Mouse (Mus musculus): Measurements from ENCODE around the gene Crtc2. TPM values are rescaled to one million over a fixed set of nuclear protein-coding genes. Genes with fewer than 3 reads are reported as not detected.
"Not testable (repeated sequence)": the region's sequence is repeated elsewhere in the genome, so short reads cannot be mapped to it uniquely, and the experiment has no call there.

Crtc2 gene
- total RNA-seq, 2 experiments from 2014 or later, result 39.5 to 43.6 TPM

- Histone ChIP-seq H3K4me3 (no peak overlapping the region), H3K27ac (no peak overlapping the region)
- intact Hi-C loops (cut with DNase I), result no loop called here
- DNase-seq (ENCODE audit: extremely low spot score in 1 of 2, low spot score in 2 of 2), result no peak
- no peak for TF ChIP-seq CTCF (IDR thresholded peaks at IDR 0.05)
Observed at GRCm38 (mm10) chr3:90272170-90272569, 18.2 kb downstream of the Crtc2 start.

GRCm38 (mm10) chr3:90273855-90274254 is 19.9 kb downstream of the Crtc2 start:
- DNase-seq (ENCODE audit: extremely low spot score in 1 of 2, low spot score in 2 of 2), result no peak
- intact Hi-C loops (cut with DNase I), result no loop called here
- Histone ChIP-seq H3K4me3 (no peak overlapping the region), H3K27ac (no peak overlapping the region)
- TF ChIP-seq CTCF (IDR thresholded peaks at IDR 0.05), result no peak

GRCm38 (mm10) chr3:90275286-90275685 is 21.3 kb downstream of the Crtc2 start:
- TF ChIP-seq CTCF (IDR thresholded peaks at IDR 0.05), result no peak
- intact Hi-C loops (cut with DNase I), result no loop called here
- Histone ChIP-seq H3K27ac (no peak overlapping the region), H3K4me3 (no peak overlapping the region)
- DNase-seq (ENCODE audit: extremely low spot score in 1 of 2, low spot score in 2 of 2), result no peak

DNA sequence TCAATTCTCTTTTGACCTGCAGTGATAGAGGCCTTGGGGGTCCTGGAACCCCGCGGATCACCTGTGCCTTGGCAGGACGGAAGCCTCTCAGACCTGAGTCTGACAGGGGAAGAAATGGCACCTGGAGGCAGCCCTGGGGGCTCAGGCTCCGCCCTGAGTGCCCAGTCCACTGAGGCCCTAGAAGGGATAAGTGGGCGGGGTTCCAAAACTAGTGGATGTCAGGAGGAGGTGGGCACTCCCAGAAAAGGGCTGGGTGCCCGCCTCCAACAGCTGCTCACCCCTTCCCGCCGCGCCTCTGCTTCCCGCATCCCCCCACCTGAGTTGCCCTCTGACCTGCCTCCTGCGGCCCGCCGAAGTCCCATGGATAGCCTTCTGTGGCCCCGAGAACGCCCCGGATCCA is 22.9 kb downstream of the Crtc2 start:
- TF ChIP-seq CTCF (IDR thresholded peaks at IDR 0.05), result no peak
- intact Hi-C loops (cut with DNase I), result no loop called here

GRCm38 (mm10) chr3:90277793-90278192 is 23.8 kb downstream of the Crtc2 start:
- intact Hi-C loops (cut with DNase I), result no loop called here
- DNase-seq (ENCODE audit: extremely low spot score in 1 of 2, low spot score in 2 of 2), result no peak
- TF ChIP-seq CTCF (IDR thresholded peaks at IDR 0.05), result no peak
- Histone ChIP-seq H3K4me3 (no peak overlapping the region), H3K27ac (no peak overlapping the region)

More for the DNA sequence above, 22.9 kb downstream of the Crtc2 start:
- no peak for DNase-seq (ENCODE audit: extremely low spot score in 1 of 2, low spot score in 2 of 2)
- H3K27ac ChIP-seq, result no peak overlapping the region
- no peak overlapping the region for H3K4me3 ChIP-seq

- Histone ChIP-seq H3K27ac (no peak overlapping the region), H3K4me3 (no peak overlapping the region)
- DNase-seq (ENCODE audit: extremely low spot score in 1 of 2, low spot score in 2 of 2), result no peak
- TF ChIP-seq CTCF (IDR thresholded peaks at IDR 0.05), result no peak
- intact Hi-C loops (cut with DNase I), result no loop called here
Observed at GRCm38 (mm10) chr3:90278211-90278610, 24.2 kb downstream of the Crtc2 start.

DNA sequence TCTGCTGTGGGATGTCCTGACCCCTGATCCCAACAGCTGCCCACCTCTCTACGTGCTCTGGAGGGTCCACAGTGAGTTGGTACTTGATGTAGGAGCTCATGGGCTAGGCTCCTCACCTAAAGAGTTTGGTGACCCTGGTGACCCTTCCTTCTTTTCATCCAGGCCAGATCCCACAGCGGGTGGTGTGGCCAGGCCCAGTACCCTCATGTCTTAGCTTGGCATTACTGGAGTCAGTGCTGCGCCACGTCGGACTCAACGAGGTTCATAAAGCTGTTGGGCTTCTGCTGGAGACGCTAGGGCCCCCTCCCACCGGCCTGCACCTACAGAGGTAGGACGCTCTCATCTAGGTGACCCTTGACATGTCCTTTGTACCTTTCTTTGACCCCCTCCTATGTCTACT is 25.3 kb downstream of the Crtc2 start:
- no peak for TF ChIP-seq CTCF (IDR thresholded peaks at IDR 0.05)
- no peak overlapping the region for H3K4me3 ChIP-seq
- DNase-seq (ENCODE audit: extremely low spot score in 1 of 2, low spot score in 2 of 2), result no peak
- no peak overlapping the region for H3K27ac ChIP-seq
- intact Hi-C loops (cut with DNase I), result no loop called here

DNA sequence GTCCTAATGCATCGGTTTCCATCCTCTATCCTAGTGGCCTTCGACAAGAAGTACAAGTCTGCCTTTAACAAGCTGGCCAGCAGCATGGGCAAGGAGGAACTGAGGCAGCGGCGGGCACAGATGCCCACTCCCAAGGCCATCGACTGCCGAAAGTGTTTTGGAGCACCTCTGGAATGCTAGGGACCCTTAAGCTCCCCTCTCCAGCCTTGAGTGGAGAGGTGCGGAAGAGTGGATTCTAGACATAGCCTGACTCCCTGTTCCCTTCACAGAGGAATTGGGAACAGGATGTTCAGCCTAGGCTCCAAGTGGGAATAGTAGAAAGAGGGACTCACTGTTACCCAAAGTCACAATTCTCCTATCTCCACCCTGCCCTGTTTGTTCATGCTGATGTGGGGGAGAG is 25.8 kb downstream of the Crtc2 start:
- Histone ChIP-seq H3K4me3 (no peak overlapping the region), H3K27ac (peak overlapping the region; percentile 72; the same call in 1 of the 2 replicates)
- intact Hi-C loops (cut with DNase I), result no loop called here
- no peak for DNase-seq (ENCODE audit: extremely low spot score in 1 of 2, low spot score in 2 of 2)
- TF ChIP-seq CTCF (IDR thresholded peaks at IDR 0.05), result no peak

DNA sequence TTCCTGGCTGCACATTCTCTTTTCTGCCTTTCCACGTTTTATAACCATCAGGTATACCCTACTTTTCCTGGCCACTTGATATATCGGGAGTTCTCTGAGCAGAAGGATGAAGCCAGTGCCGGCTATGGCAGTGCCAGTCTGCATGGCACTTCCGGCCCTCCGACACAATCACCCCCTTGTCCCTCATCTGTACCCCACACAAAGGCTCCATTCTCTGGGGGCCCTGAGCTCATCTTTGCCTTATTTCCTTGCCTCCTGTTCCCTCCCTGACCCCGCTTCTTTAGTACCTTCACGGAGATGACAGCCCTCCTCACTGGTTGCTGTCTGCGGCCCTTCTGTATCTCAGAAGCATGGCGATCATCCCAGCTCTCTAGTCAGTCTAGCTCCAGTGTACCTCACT is 26.7 kb downstream of the Crtc2 start:
- Histone ChIP-seq H3K4me3 (no peak overlapping the region), H3K27ac (peak overlapping the region; percentile 72)
- DNase-seq (ENCODE audit: extremely low spot score in 1 of 2, low spot score in 2 of 2), result no peak
- intact Hi-C loops (cut with DNase I), result no loop called here
- TF ChIP-seq CTCF (IDR thresholded peaks at IDR 0.05), result no peak

DNA sequence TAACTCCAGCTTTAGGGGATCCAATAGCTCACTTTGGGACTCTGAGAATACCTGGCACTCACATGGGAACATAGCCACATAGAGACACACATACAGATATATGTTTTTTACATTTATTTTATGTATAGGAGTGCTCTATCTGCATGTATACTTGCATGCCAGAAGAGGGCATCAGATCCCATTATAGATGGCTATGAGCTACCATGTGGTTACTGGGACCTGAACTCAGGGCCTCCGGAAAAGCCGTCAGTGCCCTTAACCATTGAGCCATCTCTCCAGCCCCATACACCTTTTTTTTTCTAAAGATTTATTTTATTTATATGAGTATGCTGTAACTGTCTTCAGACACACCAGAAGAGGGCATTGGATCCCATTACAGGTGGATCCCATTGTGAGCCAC is 30.2 kb downstream of the Crtc2 start:
- no peak overlapping the region for H3K27ac ChIP-seq
- intact Hi-C loops (cut with DNase I), result no loop called here
- no peak overlapping the region for H3K4me3 ChIP-seq
- DNase-seq (ENCODE audit: extremely low spot score in 1 of 2, low spot score in 2 of 2), result no peak
- TF ChIP-seq CTCF (IDR thresholded peaks at IDR 0.05), result peak; percentile 17

DNA sequence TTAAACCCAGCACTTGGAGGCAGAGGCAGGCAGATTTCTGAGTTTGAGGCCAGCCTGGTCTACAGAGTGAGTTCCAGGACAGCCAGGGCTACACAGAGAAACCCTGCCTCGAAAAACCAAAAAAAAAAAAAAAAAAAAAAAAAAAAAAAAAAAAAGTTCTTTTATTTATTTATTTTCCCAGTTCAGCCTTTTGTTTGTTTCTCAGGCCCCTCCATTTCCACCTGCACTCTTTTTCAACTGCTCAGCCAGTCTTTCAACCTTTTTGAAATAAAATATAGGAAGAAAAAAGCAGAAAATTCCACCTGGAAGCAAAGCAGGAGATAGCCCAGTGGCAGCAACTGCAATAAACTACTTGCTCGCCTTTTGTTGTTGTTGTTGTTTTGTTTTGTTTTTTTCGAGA is 35.4 kb downstream of the Crtc2 start:
- intact Hi-C loops (cut with DNase I); H3K4me3 ChIP-seq: not testable (repeated sequence)

GRCm38 (mm10) chr3:90290602-90291001 is 36.6 kb downstream of the Crtc2 start:
- Histone ChIP-seq H3K27ac (no peak overlapping the region), H3K4me3 (no peak overlapping the region)
- TF ChIP-seq CTCF (IDR thresholded peaks at IDR 0.05), result peak; percentile 22
- no peak for DNase-seq (ENCODE audit: extremely low spot score in 1 of 2, low spot score in 2 of 2)
- intact Hi-C loops (cut with DNase I), result loop anchor here (5.0 to 10.0 kb wide), 2 partner anchors 82 to 184 kb away; partner anchors contain the start of gene Ilf2

More for the DNA sequence above, 35.4 kb downstream of the Crtc2 start:
- DNase-seq (ENCODE audit: extremely low spot score in 1 of 2, low spot score in 2 of 2); H3K27ac ChIP-seq: not testable (repeated sequence)

DNA sequence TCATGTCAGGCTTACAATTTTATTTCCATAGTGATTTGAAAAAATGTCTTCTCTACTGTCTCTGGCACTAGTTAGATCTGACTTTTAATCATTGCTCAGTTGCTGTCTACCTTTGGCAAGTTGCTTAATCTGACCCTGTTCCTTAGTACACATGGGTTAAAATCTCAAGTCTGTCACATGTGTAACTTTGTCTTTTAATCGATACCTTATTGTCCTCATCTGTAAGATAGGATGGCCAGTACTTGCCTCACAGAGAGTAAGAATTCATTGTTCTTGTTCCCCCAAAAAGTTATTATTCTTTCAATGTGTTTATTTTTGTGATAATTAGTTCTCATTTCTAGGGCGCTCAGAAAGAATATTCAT is 38.0 kb downstream of the Crtc2 start:
- no peak for TF ChIP-seq CTCF (IDR thresholded peaks at IDR 0.05)
- intact Hi-C loops (cut with DNase I), result loop anchor here (2.0 to 10.0 kb wide), 3 partner anchors 27 to 183 kb away; partner anchors contain the start of genes Dennd4b and Ilf2
- H3K4me3 ChIP-seq, result peak overlapping the region; percentile 55
- no peak for DNase-seq (ENCODE audit: extremely low spot score in 1 of 2, low spot score in 2 of 2)
- H3K27ac ChIP-seq, result peak overlapping the region; percentile 91

All from left cerebral cortex, adult 2 months (tissue).